9 mouse cellular contexts compared by ENCODE assay signal in the genomic region with DNA sequence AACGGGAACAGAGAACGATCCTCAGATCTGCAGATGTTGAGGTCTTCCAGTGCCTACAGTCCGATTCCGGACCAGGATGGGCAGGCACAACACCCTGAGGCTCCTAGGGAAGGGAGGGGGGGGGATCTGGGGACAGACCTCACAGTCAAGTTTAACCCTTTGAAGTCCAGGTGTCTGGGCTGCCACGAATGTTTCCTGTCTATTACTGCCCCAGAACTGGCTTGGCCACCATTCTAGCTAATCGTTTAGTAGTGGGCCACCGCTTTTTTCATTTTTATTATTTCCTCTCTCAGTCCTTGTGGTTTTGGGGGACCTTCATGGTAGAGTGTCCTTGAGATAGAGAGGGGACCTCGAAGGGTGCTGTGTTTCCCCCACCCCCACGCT. TPM values are rescaled to one million over a fixed set of nuclear protein-coding genes. Genes with fewer than 3 reads are reported as not detected.
DNase-seq lines count a peak whose midpoint lies in the region; ATAC-seq and TF ChIP-seq lines count a peak whose summit lies in the region.
"Had no signal": no experiment of that assay in that cellular context is flagged by ENCODE, and none has a peak within 500 bp of the region (broad histone marks: within the 10 kb centered on the region; RNA-seq: fewer than 3 reads in every experiment).

No protein-coding gene starts in this region.

- no peak overlapping the region for H3K9ac ChIP-seq in stomach, embryonic 14.5 days (replicated peaks; ENCODE audit: low read depth, low read length)
- H3K9ac ChIP-seq in stomach, postnatal 0 days (ENCODE audit: low read length) = no peak overlapping the region
- H3K9ac ChIP-seq in forebrain, embryonic 16.5 days (replicated peaks; ENCODE audit: low read depth, low read length) = peak overlapping the region; percentile 73

- H3K9me3 ChIP-seq in stomach, embryonic 14.5 days (ENCODE audit: control insufficient read depth, low read depth, low read length) = no peaks in the 10 kb centered on the region
- H3K9me3 ChIP-seq in stomach, postnatal 0 days (ENCODE audit: control insufficient read depth, low read length) = no peaks in the 10 kb centered on the region
- no peaks in the 10 kb centered on the region for H3K9me3 ChIP-seq in forebrain, embryonic 16.5 days (ENCODE audit: control insufficient read depth, low read length)
- no peaks in the 10 kb centered on the region for H3K9me3 ChIP-seq in midbrain, embryonic 10.5 days (replicated peaks)

- H3K36me3 ChIP-seq in stomach, embryonic 14.5 days (ENCODE audit: control insufficient read depth, insufficient read depth, low read length) = no peaks in the 10 kb centered on the region
- H3K36me3 ChIP-seq in stomach, postnatal 0 days (ENCODE audit: control insufficient read depth, insufficient read depth, low read length) = no peaks in the 10 kb centered on the region
- no peaks in the 10 kb centered on the region for H3K36me3 ChIP-seq in forebrain, embryonic 16.5 days (ENCODE audit: control insufficient read depth, insufficient read depth)
- H3K36me3 ChIP-seq in midbrain, embryonic 10.5 days = no peaks in the 10 kb centered on the region

- no peak for TF ChIP-seq CTCF in stomach, postnatal 0 days (IDR thresholded peaks at IDR 0.05; ENCODE audit: low read depth)

- no peak for DNase-seq in stomach, postnatal 0 days (ENCODE audit: low spot score)
- no peak for DNase-seq in midbrain, embryonic 10.5 days (ENCODE audit: low spot score)
- no peak for DNase-seq in frontal cortex, postnatal 14 days (ENCODE audit: low spot score in 2 of 2)
- no peak for DNase-seq in cerebellum, adult 9-11 months
- DNase-seq in kidney, adult 18-20 months = no peak
- DNase-seq: kidney, postnatal 10 days had no signal

- no peak for TF ChIP-seq EP300 in stomach, postnatal 0 days (optimal IDR thresholded peaks at IDR 0.05)

- peak overlapping the region; percentile 25; the same call in 1 of the 2 replicates for H3K4me3 ChIP-seq in stomach, embryonic 14.5 days (ENCODE audit: low read depth, low read length)
- H3K4me3 ChIP-seq in stomach, postnatal 0 days (ENCODE audit: low read depth, low read length) = no peak overlapping the region
- H3K4me3 ChIP-seq in forebrain, embryonic 16.5 days (replicated peaks; ENCODE audit: low read length) = peak overlapping the region; percentile 59
- peak overlapping the region; percentile 59 for H3K4me3 ChIP-seq in midbrain, embryonic 10.5 days

- 14% methylated on average over 9 of the region's 9 CpGs for WGBS in stomach, embryonic 14.5 days
- WGBS in stomach, postnatal 0 days = 13% methylated on average over 9 of the region's 9 CpGs
- 12% methylated on average over 9 of the region's 9 CpGs for WGBS in forebrain, embryonic 16.5 days
- WGBS in midbrain, embryonic 10.5 days = 15% methylated on average over 9 of the region's 9 CpGs

- no peaks in the 10 kb centered on the region for H3K4me1 ChIP-seq in stomach, embryonic 14.5 days (ENCODE audit: control insufficient read depth, insufficient read depth, low read length)
- H3K4me1 ChIP-seq in stomach, postnatal 0 days (replicated peaks; ENCODE audit: control insufficient read depth, insufficient read depth) = 0 out of 2 replicates have a peak, but pooled peaks cover 2% of the 10 kb centered on the region
- peaks cover 73% of the 10 kb centered on the region for H3K4me1 ChIP-seq in forebrain, embryonic 16.5 days (replicated peaks; ENCODE audit: control insufficient read depth, insufficient read depth, low read length)
- H3K4me1 ChIP-seq in midbrain, embryonic 10.5 days = peaks cover 87% of the 10 kb centered on the region

- peaks cover 84% of the 10 kb centered on the region for H3K27me3 ChIP-seq in stomach, embryonic 14.5 days (ENCODE audit: control insufficient read depth, insufficient read depth, low read length)
- peaks cover 34% of the 10 kb centered on the region for H3K27me3 ChIP-seq in stomach, postnatal 0 days (ENCODE audit: control insufficient read depth, insufficient read depth, low read length)
- H3K27me3 ChIP-seq in forebrain, embryonic 16.5 days (replicated peaks; ENCODE audit: control insufficient read depth, insufficient read depth, low read length) = peaks cover 52% of the 10 kb centered on the region
- H3K27me3 ChIP-seq in midbrain, embryonic 10.5 days (ENCODE audit: low read depth, poor library complexity, severe bottlenecking) = peaks cover 100% of the 10 kb centered on the region

- no peak overlapping the region for H3K27ac ChIP-seq in stomach, embryonic 14.5 days (ENCODE audit: low read length)
- no peak overlapping the region for H3K27ac ChIP-seq in stomach, postnatal 0 days (replicated peaks)
- peak overlapping the region; percentile 91; the same call in 1 of the 2 replicates for H3K27ac ChIP-seq in forebrain, embryonic 16.5 days (ENCODE audit: low read length)
- 0 out of 2 replicates have a peak overlapping the region, but pooled peaks have one; percentile 23 for H3K27ac ChIP-seq in midbrain, embryonic 10.5 days (replicated peaks)

- no peak for ATAC-seq in stomach, embryonic 14.5 days (ENCODE audit: insufficient number of reproducible peaks, insufficient read depth, low FRiP score, low read depth)
- no peak for ATAC-seq in stomach, postnatal 0 days (ENCODE audit: low FRiP score, low TSS enrichment)
- no peak for ATAC-seq in forebrain, embryonic 16.5 days
- ATAC-seq: lung, postnatal 0 days had no signal

- no peak overlapping the region; the same call in 1 of the 2 replicates for H3K4me2 ChIP-seq in stomach, embryonic 14.5 days (replicated peaks; ENCODE audit: low read depth, low read length)
- no peak overlapping the region for H3K4me2 ChIP-seq in stomach, postnatal 0 days (replicated peaks; ENCODE audit: low read depth)
- peak overlapping the region; percentile 59 for H3K4me2 ChIP-seq in forebrain, embryonic 16.5 days (ENCODE audit: low read length)

RNA-seq across cellular contexts. Expression of a gene that starts 1.6 kb away (rescaled TPM):
- 1.1 TPM in 2 replicates for polyA plus RNA-seq in stomach, embryonic 14.5 days (2014; fragmentation: Nextera tagmentation; extraction: Ambion mirVana)
- polyA plus RNA-seq in stomach, postnatal 0 days (2015; fragmentation: Nextera tagmentation; extraction: Ambion mirVana) = 0.12 and 0.13 TPM in 2 replicates
- polyA plus RNA-seq in forebrain, embryonic 16.5 days (2015; fragmentation: Nextera tagmentation; extraction: Ambion mirVana) = 7.5 and 8.0 TPM in 2 replicates
- 0.31 and 0.34 TPM in 2 replicates for polyA plus RNA-seq in midbrain, embryonic 10.5 days (2016; fragmentation: Nextera tagmentation; extraction: Ambion mirVana)
- polyA plus RNA-seq: lung, postnatal 0 days had no signal

Comparison
In these comparisons a context has a peak if more than half of its experiments do, and no peak if none do; other contexts are left out.
1. H3K27ac ChIP-seq: peak in forebrain, embryonic 16.5 days (single experiment) and midbrain, embryonic 10.5 days (single experiment); none in stomach, embryonic 14.5 days (single experiment) and stomach, postnatal 0 days (single experiment).